Mouse (Mus musculus): ENCODE results near the gene Ctc1. TPM values are rescaled to one million over a fixed set of nuclear protein-coding genes. Genes with fewer than 3 reads are reported as not detected.
A peak's percentile ranks its signal among the peaks of the same experiment; 100 is the strongest.
"Not testable (repeated sequence)": the region's sequence is repeated elsewhere in the genome, so short reads cannot be mapped to it uniquely, and the experiment has no call there.

Gene Ctc1
- 68.0 and 76.0 TPM in 2 replicates for polyA plus RNA-seq (2014; fragmentation: Nextera tagmentation; extraction: Ambion mirVana)

- H3K4me2 ChIP-seq (ENCODE audit: low read depth), result peak within 1 kb of the TSS; percentile 71
- no peaks in the 10 kb centered on the region for H3K36me3 ChIP-seq (ENCODE audit: control insufficient read depth, insufficient read depth, low read length)
- peak within 1 kb of the TSS; percentile 85 for H3K9ac ChIP-seq (ENCODE audit: low read length)
- peak within 1 kb of the TSS; percentile 24; the same call in 1 of the 2 replicates for H3K27ac ChIP-seq (ENCODE audit: low read depth, low read length)
- no peaks in the 10 kb centered on the region for H3K9me3 ChIP-seq (ENCODE audit: control insufficient read depth, low read length)
- peak within 1 kb of the TSS; percentile 58 for H3K4me3 ChIP-seq (ENCODE audit: low read depth, low read length)
- H3K27me3 ChIP-seq (ENCODE audit: control insufficient read depth, insufficient read depth, low read length), result no peaks in the 10 kb centered on the region
- peak; percentile 94 for ATAC-seq (ENCODE audit: insufficient read depth, low FRiP score, low TSS enrichment)
- DNase-seq (ENCODE audit: low spot score), result peak; percentile 93
- 6% methylated on average over 38 of the region's 38 CpGs for WGBS
- H3K4me1 ChIP-seq (ENCODE audit: control insufficient read depth, insufficient read depth, low read length), result peaks cover 10% of the 10 kb centered on the region; the same call in 1 of the 2 replicates
These were observed at the start of gene Ctc1 for GRCm38 (mm10) chr11:69015644-69016441. Gene Ctc1 (plus strand): TSS chr11:69015911.

DNA sequence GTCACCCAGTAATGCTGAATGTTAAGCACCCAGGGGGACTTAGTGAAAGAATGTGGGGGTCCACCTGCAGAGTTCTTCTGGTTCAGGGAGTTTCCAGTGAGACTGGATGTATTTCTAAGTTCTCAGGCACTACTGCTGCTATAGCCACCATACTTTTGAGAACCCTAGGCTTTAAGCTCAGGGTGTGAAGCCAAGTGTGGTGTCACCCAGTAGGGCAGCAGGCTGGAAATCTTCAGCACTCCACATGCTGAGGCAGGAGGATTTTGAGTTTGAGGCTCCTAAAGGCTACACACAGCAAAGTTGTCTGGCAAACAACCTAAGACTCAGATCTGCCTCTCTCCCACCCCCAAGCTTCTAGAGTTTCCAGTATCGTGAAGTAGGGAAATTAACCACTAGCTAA is 49.2 kb upstream of the Ctc1 start:
- H3K9me3 ChIP-seq (ENCODE audit: control insufficient read depth, low read length), result no peaks in the 10 kb centered on the region
- no peak overlapping the region for H3K4me2 ChIP-seq (ENCODE audit: low read depth)
- no peak for ATAC-seq (ENCODE audit: insufficient read depth, low FRiP score, low TSS enrichment)
- no peak for DNase-seq (ENCODE audit: low spot score)
- peaks cover 6% of the 10 kb centered on the region; the same call in 1 of the 2 replicates for H3K4me1 ChIP-seq (ENCODE audit: control insufficient read depth, insufficient read depth, low read length)
- H3K9ac ChIP-seq (ENCODE audit: low read length), result no peak overlapping the region
- no peaks in the 10 kb centered on the region for H3K36me3 ChIP-seq (ENCODE audit: control insufficient read depth, insufficient read depth, low read length)
- 63% methylated on average over 1 of the region's 1 CpGs for WGBS
- no peak overlapping the region for H3K27ac ChIP-seq (ENCODE audit: low read depth, low read length)
- H3K27me3 ChIP-seq (ENCODE audit: control insufficient read depth, insufficient read depth, low read length), result no peaks in the 10 kb centered on the region
- no peak overlapping the region for H3K4me3 ChIP-seq (ENCODE audit: low read depth, low read length)

DNA sequence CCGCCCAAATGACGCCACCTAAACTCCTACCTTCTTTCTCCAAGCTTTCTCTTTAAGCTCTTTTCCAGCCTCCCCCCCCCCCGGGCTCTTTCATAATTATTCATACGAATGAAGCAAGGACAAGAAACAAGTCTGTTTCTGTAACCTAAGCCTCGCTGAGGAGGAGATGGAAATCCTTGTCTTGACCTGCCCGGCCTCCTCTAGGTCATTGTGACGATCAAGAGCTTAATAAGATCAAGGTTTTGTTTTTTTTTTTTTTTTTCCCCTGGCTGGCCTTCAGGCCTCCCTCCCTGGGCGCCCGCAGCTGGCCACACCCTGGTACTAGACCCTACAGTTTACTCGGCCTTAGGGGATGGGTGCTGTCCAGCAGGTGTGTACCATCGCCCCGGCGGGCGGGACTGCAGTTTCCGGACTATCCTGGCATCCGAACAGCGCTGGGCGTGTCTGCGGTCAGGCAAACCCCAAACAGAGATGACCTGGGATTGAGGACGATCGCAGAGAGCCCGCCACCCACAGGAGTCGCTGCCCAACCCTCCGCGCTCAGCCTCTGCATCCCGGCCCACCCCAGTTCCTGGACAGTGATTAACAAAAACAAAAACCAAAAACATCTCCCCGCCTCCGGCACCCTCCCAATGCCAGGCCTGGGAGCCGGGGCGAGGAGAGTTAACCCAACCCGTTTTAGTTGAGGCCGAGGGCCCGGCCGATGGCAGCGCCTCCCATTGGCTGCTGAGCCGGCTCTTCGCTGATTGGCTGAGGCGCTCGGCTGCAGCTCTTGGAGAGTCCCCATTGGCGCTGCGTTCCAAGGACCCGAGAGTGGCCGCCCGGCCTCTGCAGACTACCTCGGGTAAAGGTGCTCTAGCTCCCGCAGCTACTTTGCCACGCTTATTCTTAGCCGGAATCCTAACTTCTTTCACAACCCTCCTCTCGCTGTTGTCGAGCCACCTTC is 48.1 kb upstream of the Ctc1 start, which contains the start of gene Slc25a35:
Gene Slc25a35 (plus strand): TSS at position 795 of the 946 bp plus-strand sequence.
- WGBS, result under 1% methylated on average over 50 of the region's 50 CpGs
- H3K9ac ChIP-seq (ENCODE audit: low read length), result peak within 1 kb of the TSS; percentile 40
- H3K4me3 ChIP-seq (ENCODE audit: low read depth, low read length), result peak within 1 kb of the TSS; percentile 38
- H3K4me1 ChIP-seq (ENCODE audit: control insufficient read depth, insufficient read depth, low read length), result peaks cover 6% of the 10 kb centered on the region; the same call in 1 of the 2 replicates
- no peaks in the 10 kb centered on the region for H3K27me3 ChIP-seq (ENCODE audit: control insufficient read depth, insufficient read depth, low read length)
- H3K36me3 ChIP-seq (ENCODE audit: control insufficient read depth, insufficient read depth, low read length), result no peaks in the 10 kb centered on the region
- DNase-seq (ENCODE audit: low spot score) (peak; percentile 91), ATAC-seq (ENCODE audit: insufficient read depth, low FRiP score, low TSS enrichment) (peak; percentile 94)
- H3K27ac ChIP-seq (ENCODE audit: low read depth, low read length), result no peak within 1 kb of the TSS
- H3K4me2 ChIP-seq (ENCODE audit: low read depth), result peak within 1 kb of the TSS; percentile 63
- H3K9me3 ChIP-seq (ENCODE audit: control insufficient read depth, low read length), result no peaks in the 10 kb centered on the region

GRCm38 (mm10) chr11:68968752-68969151 is 47.0 kb upstream of the Ctc1 start:
- Histone ChIP-seq H3K9me3 (ENCODE audit: control insufficient read depth, low read length) (no peaks in the 10 kb centered on the region), H3K9ac (ENCODE audit: low read length) (no peak overlapping the region), H3K4me1 (ENCODE audit: control insufficient read depth, insufficient read depth, low read length) (peaks cover 10% of the 10 kb centered on the region; the same call in 1 of the 2 replicates), H3K36me3 (ENCODE audit: control insufficient read depth, insufficient read depth, low read length) (no peaks in the 10 kb centered on the region), H3K4me2 (ENCODE audit: low read depth) (peak overlapping the region; percentile 63; the same call in 1 of the 2 replicates), H3K4me3 (ENCODE audit: low read depth, low read length) (no peak overlapping the region), H3K27me3 (ENCODE audit: control insufficient read depth, insufficient read depth, low read length) (no peaks in the 10 kb centered on the region), H3K27ac (ENCODE audit: low read depth, low read length) (no peak overlapping the region)
- 84% methylated on average over 11 of the region's 11 CpGs for WGBS
- DNase-seq (ENCODE audit: low spot score) (no peak), ATAC-seq (ENCODE audit: insufficient read depth, low FRiP score, low TSS enrichment) (no peak)

DNA sequence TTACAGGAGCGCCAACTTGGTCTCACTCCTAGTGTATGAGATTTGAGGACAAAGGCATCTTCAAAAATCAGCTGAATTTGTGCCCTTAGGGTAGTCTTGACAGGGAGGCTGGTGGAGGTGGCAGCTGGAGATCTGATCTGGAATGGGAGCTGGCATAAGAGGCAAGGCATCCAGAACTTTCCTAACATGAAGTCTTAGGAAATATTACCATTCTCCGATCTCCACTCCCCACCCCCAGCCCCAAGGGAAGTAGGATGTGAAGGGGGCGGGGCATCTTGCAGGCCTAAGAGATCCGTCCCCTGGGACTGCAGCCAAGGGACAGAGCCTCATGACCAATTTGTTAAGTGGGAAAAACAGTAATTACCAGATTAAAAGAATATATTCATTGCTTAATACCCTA is 45.5 kb upstream of the Ctc1 start:
- 83% methylated on average over 4 of the region's 4 CpGs for WGBS
- DNase-seq (ENCODE audit: low spot score) (no peak), ATAC-seq (ENCODE audit: insufficient read depth, low FRiP score, low TSS enrichment) (no peak)
- no peaks in the 10 kb centered on the region for H3K9me3 ChIP-seq (ENCODE audit: control insufficient read depth, low read length)
- H3K9ac ChIP-seq (ENCODE audit: low read length), result no peak overlapping the region
- peaks cover 10% of the 10 kb centered on the region; the same call in 1 of the 2 replicates for H3K4me1 ChIP-seq (ENCODE audit: control insufficient read depth, insufficient read depth, low read length)
- H3K4me2 ChIP-seq (ENCODE audit: low read depth), result no peak overlapping the region
- no peak overlapping the region for H3K27ac ChIP-seq (ENCODE audit: low read depth, low read length)
- no peaks in the 10 kb centered on the region for H3K36me3 ChIP-seq (ENCODE audit: control insufficient read depth, insufficient read depth, low read length)
- no peaks in the 10 kb centered on the region for H3K27me3 ChIP-seq (ENCODE audit: control insufficient read depth, insufficient read depth, low read length)
- H3K4me3 ChIP-seq (ENCODE audit: low read depth, low read length), result no peak overlapping the region

DNA sequence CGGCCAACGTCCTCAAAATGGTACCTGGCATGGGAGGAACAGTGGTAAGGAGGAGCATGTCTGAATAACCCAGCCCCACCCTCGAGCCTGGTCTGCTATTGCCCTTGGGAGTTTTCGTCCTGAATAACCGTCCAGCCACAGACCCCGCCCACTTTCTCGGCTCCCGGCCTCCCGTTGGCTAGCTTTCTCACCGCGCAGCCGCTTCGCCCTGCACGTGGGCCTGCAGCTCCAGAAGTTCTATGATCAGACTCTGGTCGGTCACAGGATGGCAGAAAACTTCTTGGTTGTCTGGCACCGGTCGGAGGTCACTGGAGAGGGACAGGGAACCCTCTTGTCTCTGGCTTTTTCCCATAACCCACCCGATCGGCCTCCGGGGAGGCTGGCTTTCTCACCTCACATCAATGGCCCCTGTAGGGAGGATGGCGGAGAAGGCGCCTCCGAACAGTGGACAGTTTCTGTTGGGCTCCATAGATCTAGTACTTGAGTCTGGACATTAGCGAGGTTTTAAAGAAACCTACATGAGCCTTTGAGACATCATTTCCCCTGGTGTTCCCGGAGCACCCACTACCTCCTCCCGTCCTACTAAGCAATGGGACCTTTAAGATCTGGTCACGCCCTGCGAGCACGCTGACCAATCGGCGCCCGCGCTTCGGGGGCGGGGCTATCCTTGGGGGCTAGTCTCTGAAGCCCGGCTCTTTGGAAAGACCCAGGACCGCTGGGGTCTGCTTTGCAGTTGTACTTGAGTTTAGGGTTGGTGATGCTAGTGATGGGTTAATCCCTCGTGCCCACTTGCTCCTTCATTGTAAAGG is 42.3 kb upstream of the Ctc1 start:
- peak; percentile 93 for DNase-seq (ENCODE audit: low spot score)
- WGBS, result under 1% methylated on average over 37 of the region's 38 CpGs
- not testable (repeated sequence) for H3K36me3 ChIP-seq (ENCODE audit: control insufficient read depth, insufficient read depth, low read length); H3K27ac ChIP-seq (ENCODE audit: low read depth, low read length); H3K9me3 ChIP-seq (ENCODE audit: control insufficient read depth, low read length); H3K27me3 ChIP-seq (ENCODE audit: control insufficient read depth, insufficient read depth, low read length); H3K4me1 ChIP-seq (ENCODE audit: control insufficient read depth, insufficient read depth, low read length)
- Histone ChIP-seq H3K4me2 (ENCODE audit: low read depth) (peak overlapping the region; percentile 53), H3K9ac (ENCODE audit: low read length) (peak overlapping the region; percentile 39), H3K4me3 (ENCODE audit: low read depth, low read length) (peak overlapping the region; percentile 43)
- peak; percentile 94 for ATAC-seq (ENCODE audit: insufficient read depth, low FRiP score, low TSS enrichment)

- H3K9me3 ChIP-seq (ENCODE audit: control insufficient read depth, low read length), result no peaks in the 10 kb centered on the region
- no peak for ATAC-seq (ENCODE audit: insufficient read depth, low FRiP score, low TSS enrichment)
- H3K27me3 ChIP-seq (ENCODE audit: control insufficient read depth, insufficient read depth, low read length), result no peaks in the 10 kb centered on the region
- no peak overlapping the region for H3K27ac ChIP-seq (ENCODE audit: low read depth, low read length)
- H3K4me3 ChIP-seq (ENCODE audit: low read depth, low read length), result peak overlapping the region; percentile 43
- 35% methylated on average over 6 of the region's 6 CpGs for WGBS
- peak overlapping the region; percentile 53 for H3K4me2 ChIP-seq (ENCODE audit: low read depth)
- no peaks in the 10 kb centered on the region for H3K36me3 ChIP-seq (ENCODE audit: control insufficient read depth, insufficient read depth, low read length)
- H3K4me1 ChIP-seq (ENCODE audit: control insufficient read depth, insufficient read depth, low read length), result 0 out of 2 replicates have a peak, but pooled peaks cover 4% of the 10 kb centered on the region
- no peak for DNase-seq (ENCODE audit: low spot score)
- peak overlapping the region; percentile 39 for H3K9ac ChIP-seq (ENCODE audit: low read length)
These were observed 41.7 kb upstream of the Ctc1 start for GRCm38 (mm10) chr11:68974059-68974450.

- Histone ChIP-seq H3K9ac (ENCODE audit: low read length) (peak within 1 kb of the TSS; percentile 39; the same call in 1 of the 2 replicates), H3K27me3 (ENCODE audit: control insufficient read depth, insufficient read depth, low read length) (no peaks in the 10 kb centered on the region), H3K27ac (ENCODE audit: low read depth, low read length) (no peak within 1 kb of the TSS), H3K36me3 (ENCODE audit: control insufficient read depth, insufficient read depth, low read length) (no peaks in the 10 kb centered on the region), H3K4me2 (ENCODE audit: low read depth) (peak within 1 kb of the TSS; percentile 53), H3K9me3 (ENCODE audit: control insufficient read depth, low read length) (no peaks in the 10 kb centered on the region), H3K4me3 (ENCODE audit: low read depth, low read length) (no peak within 1 kb of the TSS), H3K4me1 (ENCODE audit: control insufficient read depth, insufficient read depth, low read length) (0 out of 2 replicates have a peak, but pooled peaks cover 4% of the 10 kb centered on the region)
- ATAC-seq (ENCODE audit: insufficient read depth, low FRiP score, low TSS enrichment) (no peak), DNase-seq (ENCODE audit: low spot score) (no peak)
- 83% methylated on average over 7 of the region's 7 CpGs for WGBS
These were observed 40.6 kb upstream of the Ctc1 start, which contains the start of gene Rangrf for GRCm38 (mm10) chr11:68975085-68975484. Gene Rangrf (minus strand): TSS chr11:68975185.

All from neural tube, embryonic 11.5 days (tissue).